Mouse (Mus musculus) regulatory T cell (primary cell): ENCODE measurements around the gene Tlcd1.
"Not testable (repeated sequence)": the region's sequence is repeated elsewhere in the genome, so short reads cannot be mapped to it uniquely, and the experiment has no call there.

Experiments
- in situ Hi-C: fragments of 300-600 bp; cut with MboI, MseI; formaldehyde crosslinking; loops from one replicate; pipeline ENCODE4 v1.15.1; 2025; ENCODE audit warnings: high pct_unique_total_duplicates

The Tlcd1 gene

GRCm38 (mm10) chr11:78176402-78176862 is at the start of gene Tlcd1, which contains the start of gene Nek8:
Gene Tlcd1, plus strand, starts transcription at chr11:78176711.
Gene Nek8, minus strand, starts transcription at chr11:78176675.
- in situ Hi-C loops = no loop called here

- in situ Hi-C loops = no loop called here
Measured at GRCm38 (mm10) chr11:78126739-78127138, 49.8 kb upstream of the Tlcd1 start.

- in situ Hi-C loops = no loop called here
Measured at GRCm38 (mm10) chr11:78129458-78129857, 47.1 kb upstream of the Tlcd1 start.

DNA sequence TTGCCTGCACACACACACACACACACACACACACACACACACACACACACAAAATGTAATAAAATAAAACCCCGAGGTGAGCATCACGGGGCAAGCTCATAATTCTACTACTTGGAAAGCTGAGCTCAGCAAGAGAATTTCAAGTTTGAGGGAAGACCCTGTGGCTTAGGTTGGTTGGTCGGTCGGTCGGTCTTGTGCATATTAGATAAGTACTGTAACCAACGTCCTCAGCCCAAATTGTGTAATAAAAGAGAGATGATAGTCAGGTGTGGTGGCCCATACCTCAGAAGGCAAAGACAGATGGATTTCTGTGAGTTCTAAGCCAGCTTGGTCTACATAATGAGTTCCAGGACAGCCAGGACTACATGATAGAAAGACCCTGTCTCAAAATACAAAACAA is 42.6 kb upstream of the Tlcd1 start:
- in situ Hi-C loops = no loop called here

DNA sequence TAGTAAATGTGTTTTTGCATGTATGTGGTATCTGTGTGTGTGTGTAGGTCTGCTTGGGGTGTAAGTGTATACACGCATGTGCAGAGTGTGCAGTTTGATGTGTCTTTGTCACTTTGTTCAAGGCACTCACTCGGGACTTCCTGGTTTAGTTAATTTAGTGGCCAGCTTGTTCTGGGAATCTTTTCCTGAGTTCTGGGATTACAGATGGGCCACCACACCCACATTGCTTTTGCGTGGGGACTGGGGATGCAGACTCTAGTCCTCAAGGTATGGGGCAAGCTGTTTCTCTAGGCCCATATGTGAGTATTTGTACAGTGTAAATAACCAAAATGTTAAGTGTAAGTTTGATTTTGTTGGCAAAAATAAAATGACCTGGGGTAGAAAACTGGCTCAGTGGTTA is 42.2 kb upstream of the Tlcd1 start:
- in situ Hi-C loops = no loop called here

GRCm38 (mm10) chr11:78135314-78135713 is 41.2 kb upstream of the Tlcd1 start:
- in situ Hi-C loops = not testable (repeated sequence)

GRCm38 (mm10) chr11:78136132-78136531 is 40.4 kb upstream of the Tlcd1 start:
- in situ Hi-C loops = no loop called here

DNA sequence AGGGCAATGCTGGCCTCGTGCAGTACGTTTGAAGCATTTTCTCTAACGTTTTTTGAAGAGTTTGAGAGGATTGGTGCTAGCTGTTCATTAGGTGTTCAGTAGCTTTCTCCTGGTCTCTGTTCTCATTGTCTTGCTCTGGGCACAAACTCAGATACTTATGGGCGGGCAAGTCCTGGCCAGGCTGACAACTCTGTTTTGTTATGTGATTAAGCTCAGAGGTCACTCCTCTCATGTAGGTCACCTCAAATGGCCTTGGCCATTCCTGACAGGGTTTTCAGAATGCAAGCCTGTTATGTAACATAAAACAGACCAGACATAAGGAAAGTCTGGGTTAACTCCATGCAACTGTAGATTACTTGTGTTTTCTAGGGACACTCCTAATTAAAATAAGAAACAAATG is 38.9 kb upstream of the Tlcd1 start:
- in situ Hi-C loops = no loop called here

- in situ Hi-C loops = no loop called here
Measured at GRCm38 (mm10) chr11:78138023-78138422, 38.5 kb upstream of the Tlcd1 start.

GRCm38 (mm10) chr11:78140665-78141064 is 35.8 kb upstream of the Tlcd1 start:
- in situ Hi-C loops = no loop called here

GRCm38 (mm10) chr11:78143520-78143919 is 33.0 kb upstream of the Tlcd1 start:
- in situ Hi-C loops = no loop called here

GRCm38 (mm10) chr11:78146168-78146567 is 30.3 kb upstream of the Tlcd1 start:
- in situ Hi-C loops = loop anchor here (5.0 kb wide), 1 partner anchor 89 kb away; no protein-coding TSS in a partner anchor

- in situ Hi-C loops = loop anchor here (5.0 kb wide), 1 partner anchor 90 kb away; no protein-coding TSS in a partner anchor
Measured at GRCm38 (mm10) chr11:78146707-78147543, 29.6 kb upstream of the Tlcd1 start.

DNA sequence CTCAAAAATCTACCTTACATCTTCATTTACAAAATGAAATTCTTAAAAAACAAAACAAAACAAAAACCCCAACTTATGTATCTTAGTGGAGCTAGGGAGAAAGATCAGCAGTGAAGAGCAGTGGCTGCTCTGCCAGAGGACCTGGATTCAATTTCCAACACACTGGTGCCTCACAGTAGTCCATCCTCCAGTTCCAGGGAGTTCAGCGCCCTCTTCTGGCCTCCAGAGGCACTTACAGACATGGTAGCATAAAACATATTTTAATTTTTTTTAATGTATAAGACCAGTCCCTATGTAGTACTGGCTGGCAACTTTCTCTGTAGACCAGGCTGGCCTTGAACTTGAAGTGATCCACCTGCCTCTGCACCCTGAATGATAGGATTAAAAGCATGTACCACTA is 25.4 kb upstream of the Tlcd1 start:
- in situ Hi-C loops = no loop called here

- in situ Hi-C loops = no loop called here
Measured at GRCm38 (mm10) chr11:78152299-78153231, 23.9 kb upstream of the Tlcd1 start.

GRCm38 (mm10) chr11:78153778-78154177 is 22.7 kb upstream of the Tlcd1 start:
- in situ Hi-C loops = no loop called here

DNA sequence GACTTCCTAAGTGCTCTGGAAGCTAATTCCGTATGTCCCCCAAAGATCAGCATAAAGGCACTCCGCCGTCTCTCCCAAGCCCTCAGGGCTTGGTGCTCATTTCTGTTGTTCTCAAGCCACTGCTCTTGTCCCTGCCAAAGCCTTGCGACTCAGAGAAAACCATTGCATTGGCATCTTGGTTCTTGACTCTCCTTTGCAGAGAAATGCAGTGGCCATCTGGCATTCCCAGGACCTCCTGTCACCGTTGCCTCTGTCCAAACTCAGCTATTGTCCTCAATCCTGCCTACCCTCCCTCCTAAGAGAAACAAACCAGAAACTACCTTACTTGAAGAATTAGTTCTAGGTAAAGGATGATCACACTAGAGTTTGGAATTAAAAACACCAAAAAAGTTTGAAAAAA is 20.8 kb upstream of the Tlcd1 start:
- in situ Hi-C loops = no loop called here

DNA sequence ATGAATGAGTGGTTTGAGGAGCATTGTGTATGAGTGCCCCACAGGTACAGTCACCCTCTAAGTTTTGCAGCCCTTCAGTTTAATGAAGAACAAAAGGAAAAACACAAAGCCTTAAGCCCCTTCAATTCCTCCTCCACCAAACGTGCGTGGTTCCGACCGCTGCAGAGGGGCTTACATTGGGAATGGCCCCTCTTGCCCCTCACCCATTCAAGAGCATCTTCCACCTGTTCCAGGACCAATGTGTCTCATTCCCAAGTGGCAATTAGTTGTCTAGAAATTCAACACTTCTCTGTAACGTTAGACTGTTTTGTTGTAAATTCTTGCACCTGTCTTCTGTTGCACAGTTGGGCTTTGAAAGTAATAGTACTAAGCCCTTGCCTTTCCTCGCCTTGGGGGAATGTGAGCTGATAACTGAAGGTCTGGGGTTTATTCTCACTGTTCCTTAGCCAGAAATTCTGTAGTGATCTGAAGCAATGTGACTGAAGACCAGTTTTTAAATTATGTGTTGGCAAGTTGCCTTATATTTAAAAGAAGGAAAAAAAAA is 20.3 kb upstream of the Tlcd1 start:
- in situ Hi-C loops = no loop called here

DNA sequence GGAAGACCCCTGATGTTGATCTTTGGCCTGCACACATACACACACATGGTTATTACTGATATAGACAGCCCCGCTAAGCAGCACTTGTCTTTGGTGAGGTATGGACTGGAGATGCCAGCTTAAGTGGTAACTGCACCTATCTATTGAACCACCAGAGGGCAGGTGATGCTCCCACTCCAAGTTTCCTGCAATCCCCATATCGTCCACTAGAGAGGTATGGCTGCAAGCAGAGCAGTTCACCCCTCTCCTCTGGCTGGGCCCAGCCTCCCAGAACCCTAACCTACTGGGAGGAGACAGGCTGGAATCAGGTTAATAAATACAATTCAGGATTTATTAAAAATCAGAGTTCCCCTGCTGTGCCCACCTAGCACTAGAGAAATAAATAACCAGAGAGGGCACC is 17.4 kb upstream of the Tlcd1 start:
- in situ Hi-C loops = no loop called here

DNA sequence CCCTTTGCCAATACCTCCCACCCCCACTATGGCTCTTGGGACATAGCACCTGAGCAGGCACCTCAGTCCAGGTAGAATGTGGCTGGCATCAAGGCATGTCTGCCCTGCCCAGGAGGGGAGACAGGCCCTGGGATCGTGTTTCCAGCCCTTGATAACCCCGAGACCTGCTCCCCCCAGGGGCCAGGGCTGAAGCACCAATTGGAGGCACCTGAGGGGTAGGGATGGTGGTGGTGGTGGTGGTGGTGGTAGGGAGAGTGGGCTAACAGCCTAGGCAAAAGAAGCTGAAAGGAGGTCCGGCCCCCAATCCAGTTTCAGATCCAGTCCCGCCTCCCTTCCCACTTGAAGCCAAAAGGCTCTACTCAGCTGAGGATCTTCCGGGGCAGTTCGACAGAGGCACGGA is 17.0 kb upstream of the Tlcd1 start:
- in situ Hi-C loops = no loop called here

DNA sequence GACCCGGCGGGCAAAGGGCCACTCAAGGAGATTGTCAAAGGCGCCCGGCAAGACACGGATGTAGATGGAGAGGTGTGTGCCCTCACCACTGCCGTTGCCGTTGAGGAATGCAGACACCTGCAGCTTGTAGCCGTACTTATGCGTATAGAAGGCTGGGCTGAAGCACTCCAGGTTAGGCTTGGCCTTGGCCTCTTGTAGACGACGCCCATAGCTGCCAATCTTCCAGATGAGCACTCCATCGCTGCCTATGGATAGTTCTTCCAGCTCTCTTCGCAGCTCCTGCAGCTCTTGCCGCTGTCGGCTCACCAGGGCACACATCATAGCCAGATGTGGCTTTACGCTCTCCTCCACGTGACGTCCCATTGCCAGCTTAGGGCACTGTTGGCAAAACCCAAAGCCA is 16.3 kb upstream of the Tlcd1 start:
- in situ Hi-C loops = no loop called here

GRCm38 (mm10) chr11:78160675-78161074 is 15.8 kb upstream of the Tlcd1 start:
- in situ Hi-C loops = no loop called here
